Mouse (Mus musculus) embryonic facial prominence, embryonic 12.5 days (tissue): ENCODE measurements at regions not wholly inside any gene's neighbourhood (a gene's known extent, or its start where the extent isn't known, plus 50 kb on each side); places are given as distances from the start of the nearest gene placed in this dataset.
A peak's percentile ranks its signal among the peaks of the same experiment; 100 is the strongest.

Experiments
- ATAC-seq: fragments of 200-750 bp; cut with Nextera tagmentation; 2 replicates; pipeline ENCODE4 v1.8.0; 2017; ENCODE audit not compliant: insufficient number of reproducible peaks, insufficient read depth, low FRiP score, low TSS enrichment
- H3K27ac ChIP-seq: fragments of 300-500 bp; sonication (generic); 2 replicates; pipeline ENCODE4 v1.5.1; 2016; ENCODE audit warnings: mild to moderate bottlenecking
- H3K27me3 ChIP-seq: fragments of 300-500 bp; sonication (generic); 2 replicates; pipeline ENCODE4 v1.6.1; 2016; ENCODE audit warnings: mild to moderate bottlenecking, moderate library complexity
- H3K36me3 ChIP-seq: fragments of 300-500 bp; sonication (generic); 2 replicates; pipeline ENCODE4 v1.6.1; 2016; ENCODE audit warnings: mild to moderate bottlenecking
- H3K4me1 ChIP-seq: fragments of 300-500 bp; sonication (generic); 2 replicates; pipeline ENCODE4 v1.6.1; 2016
- H3K4me2 ChIP-seq: fragments of 300-500 bp; sonication (generic); replicated peaks from 2 replicates; pipeline ENCODE4 v1.6.1; 2016; ENCODE audit warnings: mild to moderate bottlenecking, moderate library complexity
- H3K4me3 ChIP-seq: fragments of 300-500 bp; sonication (generic); 2 replicates; pipeline ENCODE4 v1.5.1; 2016; ENCODE audit warnings: mild to moderate bottlenecking
- H3K9ac ChIP-seq: fragments of 300-500 bp; sonication (generic); 2 replicates; pipeline ENCODE4 v1.6.1; 2016; ENCODE audit warnings: mild to moderate bottlenecking, moderate library complexity
- H3K9me3 ChIP-seq: fragments of 300-500 bp; sonication (generic); 2 replicates; pipeline ENCODE4 v1.6.1; 2016; ENCODE audit warnings: mild to moderate bottlenecking, moderate library complexity
- WGBS: fragments of 180-500 bp; shearing (Covaris S2); methylation state at CpG from one replicate; pipeline ENCODE4 v1.1.7; 2016; 5-methylcytosine and 5-hydroxymethylcytosine counted together

DNA sequence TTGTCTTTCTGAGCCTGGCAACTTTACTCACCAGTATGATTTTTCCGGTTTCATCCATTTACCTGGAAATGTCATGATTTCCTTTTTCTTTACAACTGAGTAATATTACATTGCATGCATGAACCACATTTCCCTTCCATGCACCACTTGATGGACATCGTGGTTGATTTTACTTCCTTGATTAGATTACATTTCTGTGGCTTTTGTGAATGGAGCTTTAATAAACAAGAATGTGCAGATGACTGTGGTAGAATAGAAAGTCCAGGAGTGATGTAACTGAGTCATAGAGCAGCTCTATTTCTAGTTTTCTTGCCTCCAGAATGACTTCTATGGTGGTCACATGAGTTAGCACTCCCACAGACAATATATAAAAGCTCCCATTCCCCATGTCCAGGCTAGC is 75.2 kb downstream of the Chst2 start:
- H3K36me3 ChIP-seq: no peaks in the 10 kb centered on the region
- H3K27me3 ChIP-seq: no peaks in the 10 kb centered on the region
- ATAC-seq: no peak
- H3K9me3 ChIP-seq: no peaks in the 10 kb centered on the region
- H3K4me2 ChIP-seq: no peak overlapping the region
- H3K9ac ChIP-seq: no peak overlapping the region
- H3K27ac ChIP-seq: no peak overlapping the region
- no peaks in the 10 kb centered on the region for H3K4me1 ChIP-seq
- H3K4me3 ChIP-seq: no peak overlapping the region
- WGBS: 82% methylated on average over 2 of the region's 2 CpGs

DNA sequence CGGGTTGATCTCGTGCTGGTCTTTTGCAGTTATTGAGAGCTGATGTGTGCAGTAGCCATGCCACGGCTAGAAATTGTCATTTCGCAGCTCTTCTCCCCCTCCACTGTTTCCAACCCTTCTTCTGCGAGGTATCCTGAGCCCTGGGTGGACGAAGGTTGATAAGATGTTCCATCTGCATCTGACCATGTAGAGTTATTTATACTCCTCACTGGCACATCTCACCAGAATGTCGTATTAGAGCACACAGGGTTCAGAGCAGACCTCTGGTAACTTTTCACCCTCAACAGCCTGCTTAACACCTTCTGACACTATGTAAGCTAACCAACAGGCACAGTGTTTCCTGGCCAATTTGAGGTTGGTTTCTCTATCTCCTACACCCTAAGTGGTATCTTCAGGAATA is 76.4 kb downstream of the Chst2 start:
- WGBS: 89% methylated on average over 7 of the region's 7 CpGs
- H3K9me3 ChIP-seq: no peaks in the 10 kb centered on the region

DNA sequence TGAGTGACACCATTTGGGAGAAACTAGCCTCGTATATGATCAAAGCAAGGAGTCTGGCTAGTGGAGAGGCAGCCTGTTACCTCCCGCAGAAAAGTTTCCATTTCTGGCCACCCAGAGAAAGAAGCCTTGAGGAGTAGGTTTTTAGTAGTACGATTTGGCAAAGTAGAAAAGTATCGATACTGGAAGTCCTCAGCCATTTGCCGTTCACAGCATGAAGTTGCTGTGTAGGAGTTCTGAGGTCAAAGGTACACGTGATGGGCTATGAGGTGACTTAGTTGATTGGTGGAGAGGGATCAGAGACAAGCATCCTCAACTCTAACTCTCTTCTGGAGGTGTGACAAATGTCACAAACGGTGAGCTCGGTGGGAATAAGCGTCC is 77.5 kb downstream of the Chst2 start:
- H3K9me3 ChIP-seq: no peaks in the 10 kb centered on the region
- H3K27me3 ChIP-seq: no peaks in the 10 kb centered on the region
- ATAC-seq: no peak
- H3K4me1 ChIP-seq: no peaks in the 10 kb centered on the region
- H3K4me2 ChIP-seq: no peak overlapping the region
- no peak overlapping the region for H3K9ac ChIP-seq
- 85% methylated on average over 9 of the region's 9 CpGs for WGBS
- no peaks in the 10 kb centered on the region for H3K36me3 ChIP-seq
- H3K4me3 ChIP-seq: no peak overlapping the region
- H3K27ac ChIP-seq: no peak overlapping the region

More for the DNA sequence above, 76.4 kb downstream of the Chst2 start:
- Histone ChIP-seq H3K4me2 (no peak overlapping the region), H3K4me1 (no peaks in the 10 kb centered on the region), H3K27ac (no peak overlapping the region), H3K27me3 (no peaks in the 10 kb centered on the region), H3K9ac (no peak overlapping the region), H3K36me3 (no peaks in the 10 kb centered on the region), H3K4me3 (no peak overlapping the region)
- no peak for ATAC-seq

DNA sequence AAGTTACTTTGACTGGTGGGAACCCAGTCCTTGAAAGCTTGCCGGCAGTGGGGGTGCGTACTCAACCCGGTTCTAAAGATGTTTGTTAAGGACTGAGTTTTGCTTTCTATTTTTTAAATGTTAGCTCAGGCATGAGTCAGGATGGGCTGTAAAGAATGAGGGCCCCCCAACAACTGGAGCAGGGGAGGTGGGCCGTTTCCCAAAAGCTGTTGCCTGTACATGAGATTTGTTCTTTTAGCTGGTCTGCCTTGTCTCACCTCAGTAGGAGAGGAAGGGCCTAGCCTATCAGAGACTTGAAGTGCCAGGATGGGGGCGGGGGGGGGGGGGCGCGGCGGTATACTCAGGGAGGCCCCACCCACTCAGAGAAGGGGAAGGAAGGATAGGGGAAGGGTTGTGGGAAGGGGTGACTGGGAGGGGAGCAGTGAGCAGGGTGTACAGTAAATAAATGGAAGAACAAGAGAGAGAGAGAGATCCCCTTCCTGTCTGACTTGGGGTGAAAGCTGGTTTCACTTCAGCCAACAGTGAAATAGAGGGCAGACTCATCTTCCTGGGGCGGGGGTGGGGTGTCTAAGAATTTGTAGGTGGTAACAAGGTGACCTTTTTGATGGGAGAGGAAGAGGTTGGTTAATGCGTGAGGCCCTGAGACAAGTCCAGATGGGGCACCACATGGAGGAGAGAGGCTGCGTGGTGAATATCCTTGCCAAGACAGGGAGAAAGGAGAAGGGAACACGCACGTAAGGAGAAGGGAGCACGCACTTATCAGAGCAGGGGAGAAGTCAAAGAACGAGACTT is 78.1 kb downstream of the Chst2 start:
- Histone ChIP-seq H3K4me2 (no peak overlapping the region), H3K9ac (no peak overlapping the region), H3K4me1 (peaks cover 6% of the 10 kb centered on the region; the same call in 1 of the 2 replicates), H3K27ac (no peak overlapping the region), H3K9me3 (no peaks in the 10 kb centered on the region), H3K27me3 (no peaks in the 10 kb centered on the region), H3K4me3 (no peak overlapping the region), H3K36me3 (no peaks in the 10 kb centered on the region)
- 77% methylated on average over 12 of the region's 15 CpGs for WGBS
- no peak for ATAC-seq

DNA sequence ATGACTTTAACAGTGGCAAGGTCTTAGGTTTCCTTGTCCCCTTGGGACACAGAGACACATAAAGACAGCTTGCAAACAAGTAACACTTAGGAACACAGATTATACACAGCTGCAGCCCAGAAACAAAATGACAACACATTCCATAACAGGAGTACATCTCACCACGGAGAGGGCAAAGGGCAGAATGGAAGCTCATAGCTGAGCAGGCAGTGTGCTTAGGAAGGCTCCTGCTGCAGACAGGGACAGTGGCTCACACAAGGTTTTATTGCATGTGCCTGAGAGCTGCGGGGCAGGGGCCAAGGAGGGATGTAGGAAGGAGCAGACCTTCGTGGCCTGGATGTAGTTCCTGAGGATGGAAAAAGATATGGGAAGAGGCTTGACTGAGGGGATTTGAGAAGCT is 78.8 kb downstream of the Chst2 start:
- Histone ChIP-seq H3K36me3 (no peaks in the 10 kb centered on the region), H3K4me3 (no peak overlapping the region), H3K9ac (no peak overlapping the region), H3K4me2 (no peak overlapping the region), H3K9me3 (no peaks in the 10 kb centered on the region), H3K27me3 (no peaks in the 10 kb centered on the region), H3K4me1 (peaks cover 9% of the 10 kb centered on the region; the same call in 1 of the 2 replicates), H3K27ac (no peak overlapping the region)
- 62% methylated on average over 3 of the region's 3 CpGs for WGBS
- ATAC-seq: no peak

DNA sequence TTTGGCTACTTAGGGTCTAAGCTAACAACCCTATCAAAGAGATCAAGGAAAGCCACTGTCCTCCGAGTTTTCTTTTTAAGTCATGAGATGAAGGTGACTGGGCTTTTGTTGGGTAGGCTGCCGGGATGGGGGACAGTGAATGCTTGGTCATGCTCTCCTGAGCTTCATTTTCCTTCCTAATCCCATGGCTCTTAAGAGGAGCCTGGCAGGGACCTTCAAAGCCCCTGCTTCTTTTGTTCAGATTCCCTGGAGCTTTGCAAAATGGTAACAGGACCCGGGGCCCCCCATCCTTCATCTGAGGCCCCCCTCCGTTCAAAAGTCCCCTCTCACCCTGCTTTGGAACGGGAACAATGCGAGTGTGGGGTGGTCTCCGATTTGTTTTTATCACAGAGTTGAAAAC is 82.9 kb downstream of the Chst2 start:
- Histone ChIP-seq H3K4me2 (no peak overlapping the region), H3K36me3 (no peaks in the 10 kb centered on the region), H3K27ac (no peak overlapping the region)

DNA sequence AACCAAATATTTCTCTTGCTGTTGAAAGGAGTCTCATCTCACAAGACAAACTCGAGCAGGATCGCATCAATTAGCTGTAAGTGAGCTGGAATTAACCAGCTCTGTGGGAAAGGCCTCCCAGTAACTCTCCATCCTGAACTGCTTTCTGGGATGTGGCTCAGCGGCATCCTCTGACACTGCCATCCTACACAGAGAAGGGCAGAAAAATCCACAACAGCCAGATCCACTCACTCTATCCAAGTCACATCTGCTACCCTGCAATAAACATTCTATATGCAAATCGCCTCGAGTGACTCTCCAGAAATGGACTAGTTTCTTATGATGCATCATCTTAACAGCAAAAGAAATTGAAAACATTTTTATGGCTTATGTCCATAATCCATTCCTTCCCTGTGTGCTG is 83.6 kb downstream of the Chst2 start:
- ATAC-seq: no peak
- WGBS: 46% methylated on average over 5 of the region's 5 CpGs
- no peaks in the 10 kb centered on the region for H3K36me3 ChIP-seq
- no peak overlapping the region for H3K4me3 ChIP-seq
- peaks cover 13% of the 10 kb centered on the region; the same call in 1 of the 2 replicates for H3K4me1 ChIP-seq
- H3K27ac ChIP-seq: no peak overlapping the region
- H3K9me3 ChIP-seq: no peaks in the 10 kb centered on the region
- no peaks in the 10 kb centered on the region for H3K27me3 ChIP-seq
- no peak overlapping the region for H3K9ac ChIP-seq
- no peak overlapping the region for H3K4me2 ChIP-seq

More for the DNA sequence above, 82.9 kb downstream of the Chst2 start:
- Histone ChIP-seq H3K9me3 (no peaks in the 10 kb centered on the region), H3K27me3 (no peaks in the 10 kb centered on the region), H3K9ac (no peak overlapping the region), H3K4me1 (peaks cover 13% of the 10 kb centered on the region; the same call in 1 of the 2 replicates), H3K4me3 (no peak overlapping the region)
- ATAC-seq: no peak
- 16% methylated on average over 7 of the region's 7 CpGs for WGBS

DNA sequence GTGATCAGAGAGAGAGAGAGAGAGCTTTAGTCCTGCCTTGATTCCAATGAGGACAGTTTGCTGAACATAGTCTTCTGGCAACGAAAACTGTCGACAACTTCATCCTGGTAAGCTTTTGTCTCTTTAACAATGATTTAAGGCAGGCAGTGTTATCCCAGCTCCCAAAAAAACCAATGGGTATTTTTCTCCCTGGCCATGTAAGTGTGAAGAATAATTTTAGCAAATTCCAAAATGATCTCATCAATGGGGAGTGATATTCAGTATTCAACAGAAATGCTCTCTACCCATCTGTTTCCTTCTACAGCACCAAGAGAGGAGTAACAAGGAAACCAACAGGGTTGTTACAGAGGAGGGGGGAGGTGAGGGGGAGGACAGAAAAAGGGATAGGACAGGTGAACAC is 84.5 kb downstream of the Chst2 start:
- H3K9ac ChIP-seq: no peak overlapping the region
- 87% methylated on average over 2 of the region's 2 CpGs for WGBS
- H3K4me3 ChIP-seq: no peak overlapping the region
- H3K27ac ChIP-seq: no peak overlapping the region
- ATAC-seq: no peak
- no peaks in the 10 kb centered on the region for H3K36me3 ChIP-seq
- peaks cover 13% of the 10 kb centered on the region; the same call in 1 of the 2 replicates for H3K4me1 ChIP-seq
- H3K9me3 ChIP-seq: no peaks in the 10 kb centered on the region
- H3K4me2 ChIP-seq: no peak overlapping the region
- no peaks in the 10 kb centered on the region for H3K27me3 ChIP-seq

DNA sequence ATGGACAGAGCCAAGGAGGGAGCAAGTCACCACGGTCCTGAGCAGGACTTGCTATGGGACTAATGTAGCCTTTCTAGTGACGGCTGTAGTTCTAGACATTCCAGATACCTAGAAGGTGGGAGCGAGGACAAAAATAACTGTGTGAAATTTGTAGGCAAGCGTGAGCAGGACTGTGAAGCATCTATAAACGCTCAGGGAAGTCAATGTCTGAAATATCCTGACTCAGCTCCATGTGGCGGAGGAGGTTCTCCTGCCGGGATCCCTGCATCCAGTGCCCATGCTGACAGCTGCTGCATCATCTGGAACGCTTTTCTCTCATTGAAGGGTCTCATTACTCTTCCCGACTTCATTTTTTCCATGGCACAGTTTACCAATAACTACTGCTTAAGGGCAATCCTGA is 87.6 kb downstream of the Chst2 start:
- Histone ChIP-seq H3K9me3 (no peaks in the 10 kb centered on the region), H3K36me3 (no peaks in the 10 kb centered on the region), H3K4me1 (peaks cover 12% of the 10 kb centered on the region; the same call in 1 of the 2 replicates), H3K27me3 (no peaks in the 10 kb centered on the region), H3K4me3 (no peak overlapping the region), H3K9ac (no peak overlapping the region), H3K27ac (no peak overlapping the region), H3K4me2 (no peak overlapping the region)
- ATAC-seq: no peak
- WGBS: 89% methylated on average over 9 of the region's 9 CpGs

DNA sequence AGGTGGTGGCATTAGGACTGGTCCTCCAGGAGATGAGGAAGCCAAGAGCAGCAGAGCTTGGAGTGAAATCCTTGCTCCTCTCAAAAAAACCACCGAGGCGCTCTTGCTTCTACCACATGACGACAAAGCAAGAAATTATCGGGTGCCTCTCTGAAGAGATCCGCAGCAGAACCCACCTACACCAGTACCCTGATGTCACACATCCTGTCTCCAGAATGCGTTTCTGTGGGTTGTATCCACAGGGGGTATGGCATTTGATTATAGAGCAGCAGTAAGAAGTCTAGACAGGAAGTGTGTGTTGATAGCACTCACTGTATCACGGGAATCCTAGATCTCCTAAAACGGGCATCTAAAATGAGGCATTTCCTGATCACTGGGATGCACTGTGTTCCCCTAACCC is 89.8 kb downstream of the Chst2 start:
- Histone ChIP-seq H3K4me1 (no peaks in the 10 kb centered on the region), H3K27me3 (no peaks in the 10 kb centered on the region), H3K4me2 (no peak overlapping the region), H3K9ac (no peak overlapping the region), H3K27ac (no peak overlapping the region), H3K9me3 (no peaks in the 10 kb centered on the region), H3K36me3 (no peaks in the 10 kb centered on the region), H3K4me3 (no peak overlapping the region)
- WGBS: 67% methylated on average over 8 of the region's 8 CpGs
- 0 out of 2 replicates have a peak, but pooled peaks have one; percentile 28 for ATAC-seq

DNA sequence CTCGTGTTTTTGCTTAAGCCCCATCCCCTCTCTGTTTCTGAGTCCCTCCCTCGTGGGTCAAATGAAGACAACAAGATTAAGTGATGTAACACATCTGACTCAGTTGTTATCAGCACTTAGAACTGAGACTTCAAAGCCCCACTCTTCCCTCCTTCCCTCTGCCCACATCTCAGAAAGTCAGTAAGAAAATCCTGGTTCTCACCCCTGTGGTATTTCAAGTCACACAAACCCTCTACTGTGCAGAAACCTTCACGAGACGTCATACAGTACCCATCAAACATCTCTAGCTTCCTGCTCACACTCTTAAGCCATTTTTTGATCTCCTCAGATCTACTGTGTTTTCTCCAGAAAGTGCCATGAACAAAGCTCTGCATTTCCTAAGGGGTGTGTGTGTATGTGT is 91.4 kb downstream of the Chst2 start:
- no peak overlapping the region for H3K9ac ChIP-seq
- no peaks in the 10 kb centered on the region for H3K36me3 ChIP-seq
- no peak overlapping the region for H3K4me3 ChIP-seq
- no peaks in the 10 kb centered on the region for H3K27me3 ChIP-seq
- H3K4me1 ChIP-seq: no peaks in the 10 kb centered on the region
- no peak overlapping the region for H3K27ac ChIP-seq
- WGBS: 71% methylated on average over 4 of the region's 4 CpGs
- no peaks in the 10 kb centered on the region for H3K9me3 ChIP-seq
- no peak for ATAC-seq
- no peak overlapping the region for H3K4me2 ChIP-seq

DNA sequence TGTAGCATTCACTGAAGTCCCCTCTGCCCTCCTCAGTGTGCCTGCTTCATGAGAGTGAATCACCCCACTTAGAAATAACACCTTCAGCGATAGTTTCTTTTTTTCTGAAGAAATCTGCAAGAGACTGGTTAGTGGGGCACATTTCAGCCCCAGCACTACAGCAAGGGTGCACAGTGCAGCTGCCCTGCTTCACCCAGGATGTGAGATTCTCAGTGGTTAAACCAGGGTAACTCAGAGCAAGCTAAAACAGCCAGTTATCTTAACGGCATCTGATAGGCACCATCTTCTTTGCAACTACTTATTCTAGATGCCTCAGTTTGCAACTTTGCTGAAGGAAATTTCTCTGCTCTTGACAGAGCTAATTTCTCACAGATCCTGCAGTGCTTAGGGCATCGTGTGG is 94.9 kb downstream of the Chst2 start:
- ATAC-seq: no peak
- Histone ChIP-seq H3K4me1 (no peaks in the 10 kb centered on the region), H3K9me3 (no peaks in the 10 kb centered on the region), H3K9ac (no peak overlapping the region), H3K36me3 (no peaks in the 10 kb centered on the region), H3K4me2 (no peak overlapping the region), H3K4me3 (no peak overlapping the region), H3K27me3 (no peaks in the 10 kb centered on the region), H3K27ac (no peak overlapping the region)
- WGBS: 83% methylated on average over 3 of the region's 3 CpGs
